Mouse (Mus musculus) erythroblast, embryonic 14.5 days (primary cell): ENCODE results near the gene BC017158.

Experiments
- GATA1 ChIP-seq: IDR thresholded peaks from 2 replicates; pipeline ENCODE4 v1.6.1; 2012; ENCODE audit warnings: low read length, inconsistent platforms, mixed read lengths
- TAL1 ChIP-seq: IDR thresholded peaks from 3 replicates; pipeline ENCODE4 v1.6.1; 2012; ENCODE audit warnings: low read length, inconsistent platforms, mixed read lengths

DNA sequence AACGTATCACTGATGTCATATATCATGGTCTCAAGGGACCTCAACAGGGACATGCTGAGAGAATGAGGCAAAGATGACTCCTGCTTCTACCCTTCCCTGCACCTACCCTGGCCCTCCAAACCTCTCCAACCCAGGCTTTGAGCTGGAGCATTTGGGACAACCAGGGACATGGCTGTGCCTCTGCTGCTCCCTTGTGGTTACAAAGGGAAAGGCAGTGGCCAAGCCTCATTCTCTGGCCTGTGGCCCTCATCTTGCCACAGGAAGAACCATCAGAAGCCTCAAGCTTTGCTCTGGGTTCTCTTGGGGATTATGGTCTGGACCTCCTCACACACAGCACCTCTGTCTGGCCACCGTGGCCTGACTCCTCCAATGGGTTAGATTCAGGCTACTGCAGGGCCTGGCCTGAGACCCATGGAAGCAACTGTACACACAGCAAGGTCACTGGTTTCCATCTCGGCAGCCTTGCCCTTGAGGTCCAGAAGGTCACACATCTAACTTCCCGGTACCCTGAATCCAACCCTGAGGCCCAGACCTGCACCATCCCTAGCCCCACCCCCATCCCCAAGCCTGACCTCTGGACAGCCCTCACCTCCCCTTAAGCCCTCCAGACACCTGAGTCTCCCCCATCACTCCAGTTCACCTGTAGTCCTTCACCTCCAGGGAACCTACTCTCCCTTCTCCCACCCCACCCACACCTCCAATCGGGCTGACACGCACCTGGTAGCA lies 47.1 kb upstream of the BC017158 start:
- TF ChIP-seq GATA1: no peak
- no peak for TF ChIP-seq TAL1
